In genomic region chr4:134579620-134580019, GRCm38 (mm10) we compare ENCODE assay signal across 10 mouse cellular contexts. TPM values are rescaled to one million over a fixed set of nuclear protein-coding genes. Genes with fewer than 3 reads are reported as not detected.
DNase-seq lines count a peak whose midpoint lies in the region; ATAC-seq and TF ChIP-seq lines count a peak whose summit lies in the region.
"Had no signal": no experiment of that assay in that cellular context is flagged by ENCODE, and none has a peak within 500 bp of the region (broad histone marks: within the 10 kb centered on the region; RNA-seq: fewer than 3 reads in every experiment).

No protein-coding gene starts in this region.

- no peak for TF ChIP-seq CTCF in layer of hippocampus, adult 2 months (conservative IDR thresholded peaks at IDR 0.05)

- no peaks in the 10 kb centered on the region for H3K9me3 ChIP-seq in embryonic facial prominence, embryonic 12.5 days
- H3K9me3 ChIP-seq in limb, embryonic 14.5 days (ENCODE audit: control insufficient read depth, low read length), result no peaks in the 10 kb centered on the region

- H3K4me1 ChIP-seq in embryonic facial prominence, embryonic 12.5 days, result peaks cover 13% of the 10 kb centered on the region
- peaks cover 17% of the 10 kb centered on the region for H3K4me1 ChIP-seq in limb, embryonic 14.5 days (ENCODE audit: control insufficient read depth, insufficient read depth, low read length)

- H3K36me3 ChIP-seq in embryonic facial prominence, embryonic 12.5 days, result 0 out of 2 replicates have a peak, but pooled peaks cover under 1% of the 10 kb centered on the region
- H3K36me3 ChIP-seq in limb, embryonic 14.5 days (ENCODE audit: control insufficient read depth, insufficient read depth, low read length), result no peaks in the 10 kb centered on the region

- no peak for TF ChIP-seq POLR2A in limb, embryonic 14.5 days (IDR thresholded peaks at IDR 0.05; ENCODE audit: borderline replicate concordance, extremely low read depth, insufficient read depth, insufficient read length)

- H3K4me3 ChIP-seq in layer of hippocampus, adult 2 months, result no peak overlapping the region
- H3K4me3 ChIP-seq in embryonic facial prominence, embryonic 12.5 days, result no peak overlapping the region
- H3K4me3 ChIP-seq in limb, embryonic 14.5 days (replicated peaks; ENCODE audit: low read length), result no peak overlapping the region
- H3K4me3 ChIP-seq: myocyte had no signal

- no peak for ATAC-seq in embryonic facial prominence, embryonic 12.5 days (ENCODE audit: insufficient number of reproducible peaks, insufficient read depth, low FRiP score, low TSS enrichment)
- ATAC-seq in limb, embryonic 14.5 days (ENCODE audit: low FRiP score, low read depth), result 0 out of 2 replicates have a peak, but pooled peaks have one; percentile 10

- no peak overlapping the region for H3K9ac ChIP-seq in embryonic facial prominence, embryonic 12.5 days
- 0 out of 2 replicates have a peak overlapping the region, but pooled peaks have one; percentile 1 for H3K9ac ChIP-seq in limb, embryonic 14.5 days (ENCODE audit: low read depth, low read length, severe bottlenecking)
- H3K9ac ChIP-seq: liver, embryonic 14.5 days had no signal

- 21% methylated on average over 5 of the region's 5 CpGs for WGBS in embryonic facial prominence, embryonic 12.5 days
- 10% methylated on average over 5 of the region's 5 CpGs for WGBS in limb, embryonic 14.5 days

- H3K27ac ChIP-seq in layer of hippocampus, adult 2 months, result peak overlapping the region; percentile 89
- H3K27ac ChIP-seq in embryonic facial prominence, embryonic 12.5 days, result no peak overlapping the region
- no peak overlapping the region for H3K27ac ChIP-seq in limb, embryonic 14.5 days (replicated peaks; ENCODE audit: low read depth, low read length)
- H3K27ac ChIP-seq: liver, embryonic 14.5 days had no signal

- peak; percentile 73 for DNase-seq in cerebellum, adult 9-10 months
- no peak for DNase-seq in cerebellum, adult 11 months
- DNase-seq in layer of hippocampus, adult 2 months (ENCODE audit: low spot score in 2 of 2), result no peak
- DNase-seq in layer of hippocampus, postnatal 14 days (ENCODE audit: low spot score in 2 of 2), result no peak
- no peak for DNase-seq in limb, embryonic 14.5 days (ENCODE audit: low spot score)
- no peak for DNase-seq in adrenal gland, adult 2 months
- DNase-seq in urinary bladder, adult 18-20 months (ENCODE audit: low spot score in 2 of 2), result no peak

- H3K4me2 ChIP-seq in embryonic facial prominence, embryonic 12.5 days (replicated peaks), result peak overlapping the region; percentile 32; the same call in 1 of the 2 replicates
- peak overlapping the region; percentile 43 for H3K4me2 ChIP-seq in limb, embryonic 14.5 days (replicated peaks; ENCODE audit: low read depth, low read length, severe bottlenecking)

- H3K27me3 ChIP-seq in embryonic facial prominence, embryonic 12.5 days, result no peaks in the 10 kb centered on the region
- no peaks in the 10 kb centered on the region for H3K27me3 ChIP-seq in limb, embryonic 14.5 days (ENCODE audit: control insufficient read depth, insufficient read depth, low read length)

RNA-seq across cellular contexts. Expression of gene Selenon, which starts 27.7 kb away (rescaled TPM):
- total RNA-seq in layer of hippocampus, adult 2 months (2021), result 10 to 100 TPM; 17.3 to 19.7 TPM
- 10 to 100 TPM; 16.6 to 18.0 TPM for total RNA-seq in layer of hippocampus, postnatal 14 days (2021)
- 27.3 and 49.1 TPM in 2 replicates for polyA plus RNA-seq in embryonic facial prominence, embryonic 12.5 days (2016; fragmentation: Nextera tagmentation; extraction: Ambion mirVana)
- 68.5 and 86.7 TPM in 2 replicates for polyA plus RNA-seq in limb, embryonic 14.5 days (2012; rRNA removed)
- polyA plus RNA-seq in limb, embryonic 14.5 days (2014; fragmentation: Nextera tagmentation; extraction: Ambion mirVana), result 48.5 and 75.4 TPM in 2 replicates
- total RNA-seq in adrenal gland, adult 2 months (2021), result 10 to 100 TPM; 21.9 to 42.5 TPM
- 34.5 and 35.1 TPM in 2 replicates for polyA plus RNA-seq in adrenal gland, adult 2 months (2012; rRNA removed)

RNA-seq across cellular contexts. Expression of gene Mtfr1l, which starts 44.4 kb away (rescaled TPM):
- total RNA-seq in layer of hippocampus, adult 2 months (2021), result 10 to 100 TPM; 69.3 to 72.5 TPM
- 10 to 100 TPM; 73.0 to 77.8 TPM for total RNA-seq in layer of hippocampus, postnatal 14 days (2021)
- 135 and 139 TPM in 2 replicates for polyA plus RNA-seq in embryonic facial prominence, embryonic 12.5 days (2016; fragmentation: Nextera tagmentation; extraction: Ambion mirVana)
- 111 and 132 TPM in 2 replicates for polyA plus RNA-seq in limb, embryonic 14.5 days (2012; rRNA removed)
- 123 and 140 TPM in 2 replicates for polyA plus RNA-seq in limb, embryonic 14.5 days (2014; fragmentation: Nextera tagmentation; extraction: Ambion mirVana)
- 100 to 1,000 TPM; 124 to 147 TPM for total RNA-seq in adrenal gland, adult 2 months (2021)
- 98.8 and 102 TPM in 2 replicates for polyA plus RNA-seq in adrenal gland, adult 2 months (2012; rRNA removed)
